Mouse (Mus musculus): Measurements from ENCODE around the gene Dcp1a. TPM values are rescaled to one million over a fixed set of nuclear protein-coding genes. Genes with fewer than 3 reads are reported as not detected.
A peak's percentile ranks its signal among the peaks of the same experiment; 100 is the strongest.

The Dcp1a gene
- total and polyA plus RNA-seq, 3 experiments: 18.3 to 26.9 (median 20.1) TPM

DNA sequence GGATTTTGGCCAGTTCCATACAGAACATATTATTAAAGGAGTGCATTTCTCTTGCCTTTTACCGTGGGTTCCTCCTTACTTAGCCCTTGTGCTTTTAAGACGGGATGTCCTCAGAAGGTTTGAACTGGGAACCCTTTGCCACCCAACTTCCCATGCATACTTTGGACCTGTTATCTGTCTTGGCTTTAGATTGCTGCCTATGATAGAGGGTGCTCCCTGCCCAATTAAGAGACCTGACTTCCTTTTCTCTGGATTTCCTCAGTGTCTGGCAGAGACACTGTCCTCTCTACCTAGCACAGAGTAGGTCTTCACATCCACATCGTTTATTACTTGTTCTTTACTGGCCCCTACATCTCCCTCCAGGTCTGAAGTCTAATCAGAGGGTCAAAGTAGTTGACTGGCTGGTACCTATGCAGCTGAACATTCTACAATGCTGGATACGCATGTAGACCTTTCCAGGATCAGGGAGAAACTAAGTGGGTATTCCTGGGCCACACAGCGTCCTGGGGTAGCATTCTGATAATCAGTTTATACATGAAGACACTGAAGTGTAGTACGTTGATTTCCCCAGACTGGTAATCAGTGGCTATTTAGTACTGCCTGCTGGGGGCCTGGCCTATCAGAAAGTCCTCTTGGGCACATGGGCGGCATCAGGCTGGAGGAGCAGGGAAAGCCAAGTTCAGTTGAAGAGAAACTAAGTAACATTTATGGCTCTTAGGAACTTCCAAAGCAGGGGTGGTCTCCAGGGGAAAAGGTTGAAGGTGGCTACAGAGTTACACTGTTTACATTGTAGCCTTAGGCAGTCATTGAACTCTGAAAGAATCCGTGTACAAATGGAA lies 71.1 kb downstream of the Dcp1a start:
- Histone ChIP-seq H3K36me3 (replicated peaks in 1 of 2; ENCODE audit: control insufficient read depth in 1 of 2, insufficient read depth in 1 of 2, low read length in 1 of 2) (peaks cover 0 to 31% of the 10 kb centered on the region in 2 experiments), H3K27me3 (replicated peaks) (no peaks in the 10 kb centered on the region), H3K27ac (ENCODE audit: insufficient read depth, low read depth) (no peak overlapping the region), H3K9me3 (replicated peaks; ENCODE audit: low read length) (no peaks in the 10 kb centered on the region), H3K4me3 (replicated peaks in 1 of 3; ENCODE audit: low read depth in 2 of 3, low read length in 2 of 3, poor library complexity in 1 of 3) (peak overlapping the region; percentile 78 to 97 (median 94)), H3K79me2 (replicated peaks; ENCODE audit: control insufficient read depth, extremely low read depth, insufficient read depth, poor library complexity, severe bottlenecking) (peaks cover 61% of the 10 kb centered on the region), H3K9ac (ENCODE audit: insufficient read depth, low read depth) (peak overlapping the region; percentile 92), H3K4me2 (ENCODE audit: insufficient read depth, low read depth, poor library complexity, severe bottlenecking) (peak overlapping the region; percentile 96), H3K4me1 (ENCODE audit: control insufficient read depth in 1 of 2, insufficient read depth in 2 of 2) (peaks cover 12 to 57% of the 10 kb centered on the region in 2 experiments)
- in situ Hi-C loops (cut with MboI; ENCODE audit: low pct_ligation_motif_present, low pct_unique_long_range_greater_than_20kb, low sequenced_read_pairs): no loop called here
- DNase-seq (ENCODE audit: extremely low read depth): no peak
- TF ChIP-seq USF2 (conservative IDR thresholded peaks at IDR 0.05; ENCODE audit: low read depth, low read length) (no peak), CHD1 (IDR thresholded peaks at IDR 0.05; ENCODE audit: low read depth, low read length) (no peak), IRF4 (IDR thresholded peaks at IDR 0.05; ENCODE audit: low read depth, low read length) (no peak), ZKSCAN1 (IDR thresholded peaks at IDR 0.05; ENCODE audit: borderline replicate concordance, low read depth, low read length) (peak; percentile 45; the same call in 1 of the 2 replicates), MXI1 (IDR thresholded peaks at IDR 0.05; ENCODE audit: low read depth, low read length) (peak; percentile 63; the same call in 1 of the 2 replicates), E2F4 (IDR thresholded peaks at IDR 0.05; ENCODE audit: insufficient replicate concordance, low read depth, low read length) (no peak), PAX5 (IDR thresholded peaks at IDR 0.05; ENCODE audit: low read length) (no peak), NELFE (IDR thresholded peaks at IDR 0.05; ENCODE audit: low read depth, low read length) (no peak), ELF1 (IDR thresholded peaks at IDR 0.05; ENCODE audit: low read depth, low read length) (no peak), MYC (IDR thresholded peaks at IDR 0.05; ENCODE audit: low read depth, low read length) (no peak), ZMIZ1 (IDR thresholded peaks at IDR 0.05; ENCODE audit: low read depth, low read length) (no peak), UBTF (IDR thresholded peaks at IDR 0.05; ENCODE audit: low read depth, low read length) (0 out of 2 replicates have a peak, but pooled peaks have one; percentile 11)
- dilution Hi-C loops (cut with MboI; ENCODE audit: extremely low pct_ligation_motif_present, extremely low pct_unique_long_range_greater_than_20kb, low sequenced_read_pairs): no loop called here

DNA sequence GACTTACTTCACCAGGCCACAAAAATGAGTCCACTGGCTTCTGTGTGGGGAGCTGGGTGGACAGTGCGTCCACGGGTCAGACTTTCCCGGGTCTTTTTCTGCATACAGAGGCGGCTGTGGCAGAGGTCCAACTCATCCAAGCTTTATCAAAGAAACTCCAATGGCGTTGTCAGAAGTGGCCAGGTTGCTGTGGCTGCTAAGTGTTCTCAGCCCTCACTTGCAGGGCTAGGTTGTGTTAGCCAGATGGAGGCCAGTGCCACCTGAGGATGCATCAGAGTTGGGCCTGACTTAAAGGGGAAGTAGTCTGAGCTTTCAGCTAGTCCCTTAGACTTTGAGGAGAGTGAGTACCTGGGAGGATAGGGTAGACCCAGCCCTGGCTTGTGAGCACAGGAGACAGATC lies 72.2 kb downstream of the Dcp1a start:
- no peaks in the 10 kb centered on the region for H3K27me3 ChIP-seq (replicated peaks)
- H3K9me3 ChIP-seq (replicated peaks; ENCODE audit: low read length): no peaks in the 10 kb centered on the region
- dilution Hi-C loops (cut with MboI; ENCODE audit: extremely low pct_ligation_motif_present, extremely low pct_unique_long_range_greater_than_20kb, low sequenced_read_pairs): no loop called here
- H3K4me1 ChIP-seq (ENCODE audit: control insufficient read depth in 1 of 2, insufficient read depth in 2 of 2): peaks cover 14 to 64% of the 10 kb centered on the region in 2 experiments
- H3K79me2 ChIP-seq (replicated peaks; ENCODE audit: control insufficient read depth, extremely low read depth, insufficient read depth, poor library complexity, severe bottlenecking): peaks cover 71% of the 10 kb centered on the region
- H3K27ac ChIP-seq (ENCODE audit: insufficient read depth, low read depth): no peak overlapping the region
- in situ Hi-C loops (cut with MboI; ENCODE audit: low pct_ligation_motif_present, low pct_unique_long_range_greater_than_20kb, low sequenced_read_pairs): no loop called here
- TF ChIP-seq JUND (conservative IDR thresholded peaks at IDR 0.05; ENCODE audit: low read depth, low read length): no peak
- no peak for TF ChIP-seq MYC (IDR thresholded peaks at IDR 0.05; ENCODE audit: low read depth, low read length)
- no peak for TF ChIP-seq ETS1 (conservative IDR thresholded peaks at IDR 0.05; ENCODE audit: low read depth, low read length)
- TF ChIP-seq SIN3A (IDR thresholded peaks at IDR 0.05; ENCODE audit: low read length): 0 out of 2 replicates have a peak, but pooled peaks have one; percentile 35
- no peak for TF ChIP-seq RCOR1 (conservative IDR thresholded peaks at IDR 0.05; ENCODE audit: low read depth, low read length)
- TF ChIP-seq KAT2A (IDR thresholded peaks at IDR 0.05; ENCODE audit: insufficient replicate concordance, low read length): no peak
- no peak for TF ChIP-seq E2F4 (IDR thresholded peaks at IDR 0.05; ENCODE audit: insufficient replicate concordance, low read depth, low read length)
- peak overlapping the region; percentile 92; the same call in 1 of the 2 replicates for H3K9ac ChIP-seq (ENCODE audit: insufficient read depth, low read depth)
- H3K4me2 ChIP-seq (ENCODE audit: insufficient read depth, low read depth, poor library complexity, severe bottlenecking): peak overlapping the region; percentile 96
- H3K4me3 ChIP-seq (replicated peaks in 1 of 3; ENCODE audit: low read depth in 2 of 3, low read length in 2 of 3, poor library complexity in 1 of 3): peak overlapping the region; percentile 18 to 97 (median 94)
- DNase-seq (ENCODE audit: extremely low read depth): peak; percentile 52
- H3K36me3 ChIP-seq (replicated peaks in 1 of 2; ENCODE audit: control insufficient read depth in 1 of 2, insufficient read depth in 1 of 2, low read length in 1 of 2): peaks cover 5 to 41% of the 10 kb centered on the region in 2 experiments
